Mouse (Mus musculus) embryonic fibroblast, embryonic 13.5 days (primary cell): ENCODE measurements around the gene Avpi1.

Experiments
- CTCF ChIP-seq: IDR thresholded peaks from 2 replicates; pipeline ENCODE4 v1.5.1; 2011; ENCODE audit warnings: mild to moderate bottlenecking, control low read depth, low read length, moderate library complexity, borderline replicate concordance; ENCODE audit not compliant: insufficient read depth
- POLR2A ChIP-seq: IDR thresholded peaks from 2 replicates; pipeline ENCODE4 v1.6.1; 2011; ENCODE audit warnings: low read depth, mild to moderate bottlenecking, control low read depth, low read length, moderate library complexity

GRCm38 (mm10) chr19:42145731-42146130, 16.9 kb upstream of the Avpi1 start:
- TF ChIP-seq CTCF = no peak
- no peak for TF ChIP-seq POLR2A
